Mouse (Mus musculus): ENCODE measurements at regions not wholly inside any gene's neighbourhood (a gene's known extent, or its start where the extent isn't known, plus 50 kb on each side); places are given as distances from the start of the nearest gene placed in this dataset.

DNA sequence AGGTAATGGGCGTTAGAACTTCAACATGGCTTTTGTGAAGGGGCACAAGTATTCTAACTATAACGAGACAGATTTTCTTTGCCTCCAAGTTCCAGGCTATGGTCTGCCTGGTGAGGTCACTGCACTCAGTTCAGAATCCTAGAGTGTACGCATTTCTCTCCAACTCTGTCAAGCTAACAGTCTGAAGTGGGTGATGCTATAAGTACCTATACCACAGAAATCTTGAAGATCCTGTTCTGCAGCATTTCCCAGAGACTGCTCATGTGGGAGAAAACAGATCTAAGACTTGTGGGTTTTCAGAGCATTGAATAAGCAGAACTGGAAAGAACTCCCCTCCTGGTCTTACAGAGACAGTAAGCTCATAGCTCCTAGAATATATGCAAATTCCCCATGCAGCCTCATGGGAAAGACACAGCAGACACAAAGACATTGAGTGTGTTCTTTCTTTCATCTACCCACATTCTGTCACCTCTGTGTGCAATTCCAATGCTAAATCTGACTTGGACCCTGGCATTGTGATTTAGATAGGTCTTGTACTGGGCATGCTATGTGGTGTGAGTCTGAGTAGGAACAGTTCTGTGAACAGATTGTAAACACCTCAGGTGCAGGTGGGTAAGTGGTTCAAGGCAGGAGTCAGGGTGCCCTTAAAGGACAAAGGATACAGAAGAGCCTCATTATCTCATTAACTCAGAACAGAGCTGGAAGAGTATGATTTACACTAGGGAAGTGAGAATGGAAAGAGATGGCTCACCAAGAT is 245.1 kb upstream of the Cpeb2 start:
- no peak for ATAC-seq (ENCODE audit: insufficient number of reproducible peaks, insufficient read depth, low FRiP score, low TSS enrichment)
- Histone ChIP-seq H3K4me3 (no peak overlapping the region), H3K9ac (no peak overlapping the region), H3K4me2 (replicated peaks) (no peak overlapping the region), H3K4me1 (no peaks in the 10 kb centered on the region), H3K9me3 (no peaks in the 10 kb centered on the region), H3K27ac (no peak overlapping the region), H3K27me3 (no peaks in the 10 kb centered on the region), H3K36me3 (no peaks in the 10 kb centered on the region)
- 84% methylated on average over 3 of the region's 3 CpGs for WGBS

DNA sequence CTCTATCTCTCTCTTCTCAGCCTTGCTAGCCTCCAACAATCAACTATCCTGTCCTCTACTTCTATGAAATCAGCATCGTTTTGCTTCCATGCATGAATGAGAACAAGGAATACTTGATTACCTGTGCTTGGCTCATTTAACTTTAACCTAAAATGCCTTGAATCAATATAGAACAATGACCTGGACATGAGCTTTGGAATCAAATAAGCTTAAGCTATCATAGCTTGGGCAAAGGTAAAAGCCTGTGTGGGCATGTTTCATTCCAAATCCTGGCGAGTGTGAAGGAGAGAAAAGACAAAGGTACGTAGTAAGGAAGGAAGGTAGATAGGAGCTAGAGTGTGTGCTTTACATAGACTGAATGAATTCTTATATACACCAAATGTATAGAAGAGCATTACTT is 243.7 kb upstream of the Cpeb2 start:
- Histone ChIP-seq H3K4me3 (no peak overlapping the region), H3K9me3 (no peaks in the 10 kb centered on the region)
- 83% methylated on average over 3 of the region's 3 CpGs for WGBS

DNA sequence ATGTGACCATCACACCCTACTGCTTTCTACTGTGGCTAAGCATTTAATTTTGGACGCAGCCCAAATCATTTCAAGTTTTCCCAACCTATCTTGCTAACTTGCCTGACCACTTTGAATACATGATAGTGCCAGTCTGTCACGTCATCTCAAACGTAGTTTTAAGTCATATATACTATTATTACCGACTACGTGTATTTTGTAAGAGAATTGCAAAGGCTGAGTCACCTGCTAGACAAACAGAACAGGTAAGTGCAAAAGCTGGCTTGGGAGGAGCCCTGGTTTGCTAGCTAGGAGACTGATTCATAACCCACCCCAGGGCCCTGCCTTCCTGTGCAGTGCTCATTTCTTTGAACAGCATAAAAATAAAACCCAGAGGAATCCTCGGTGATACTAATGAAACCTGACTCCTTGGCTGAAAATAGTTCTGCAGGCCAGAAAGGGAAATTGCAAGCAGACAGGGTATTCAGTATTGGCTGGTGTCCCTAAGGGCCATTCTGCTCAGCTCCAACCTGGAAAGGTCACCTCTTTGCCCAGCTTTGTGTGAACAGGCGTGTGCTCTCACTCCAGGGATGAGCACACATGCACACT is 208.9 kb upstream of the Cpeb2 start:
- Histone ChIP-seq H3K27me3 (no peaks in the 10 kb centered on the region), H3K4me3 (no peak overlapping the region), H3K9ac (no peak overlapping the region), H3K27ac (no peak overlapping the region), H3K4me2 (replicated peaks) (no peak overlapping the region), H3K36me3 (no peaks in the 10 kb centered on the region), H3K4me1 (peaks cover 6% of the 10 kb centered on the region), H3K9me3 (no peaks in the 10 kb centered on the region)
- WGBS: 63% methylated on average over 7 of the region's 7 CpGs
- no peak for ATAC-seq (ENCODE audit: insufficient number of reproducible peaks, insufficient read depth, low FRiP score, low TSS enrichment)

More for the DNA sequence above, 243.7 kb upstream of the Cpeb2 start:
- no peaks in the 10 kb centered on the region for H3K36me3 ChIP-seq
- no peak for ATAC-seq (ENCODE audit: insufficient number of reproducible peaks, insufficient read depth, low FRiP score, low TSS enrichment)
- H3K27ac ChIP-seq: no peak overlapping the region
- H3K4me1 ChIP-seq: no peaks in the 10 kb centered on the region
- H3K4me2 ChIP-seq (replicated peaks): no peak overlapping the region
- H3K27me3 ChIP-seq: no peaks in the 10 kb centered on the region
- H3K9ac ChIP-seq: no peak overlapping the region

DNA sequence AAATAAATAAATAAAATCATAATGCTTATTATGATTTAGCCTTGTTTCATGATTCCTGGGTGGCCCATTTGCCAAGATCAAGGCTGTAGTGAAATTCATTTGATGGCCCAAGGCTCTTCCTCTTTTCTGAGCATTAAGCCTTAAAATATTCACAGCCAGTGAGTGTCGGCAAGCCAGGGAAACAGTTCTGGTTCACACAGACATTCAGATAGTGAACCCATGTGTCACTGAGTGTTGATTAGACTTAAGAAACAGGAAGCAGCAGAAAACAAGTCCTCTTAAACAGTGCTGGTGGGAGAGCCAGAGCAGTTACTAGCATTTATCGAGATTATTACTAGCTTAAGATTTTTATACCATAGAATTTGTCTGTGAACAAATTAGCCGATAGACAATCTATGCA is 201.7 kb upstream of the Cpeb2 start:
- 82% methylated on average over 3 of the region's 3 CpGs for WGBS
- no peak overlapping the region for H3K9ac ChIP-seq
- H3K4me3 ChIP-seq: no peak overlapping the region
- H3K4me1 ChIP-seq: no peaks in the 10 kb centered on the region
- H3K4me2 ChIP-seq (replicated peaks): no peak overlapping the region
- ATAC-seq (ENCODE audit: insufficient number of reproducible peaks, insufficient read depth, low FRiP score, low TSS enrichment): no peak
- H3K27me3 ChIP-seq: no peaks in the 10 kb centered on the region
- no peak overlapping the region for H3K27ac ChIP-seq
- no peaks in the 10 kb centered on the region for H3K36me3 ChIP-seq
- H3K9me3 ChIP-seq: no peaks in the 10 kb centered on the region

DNA sequence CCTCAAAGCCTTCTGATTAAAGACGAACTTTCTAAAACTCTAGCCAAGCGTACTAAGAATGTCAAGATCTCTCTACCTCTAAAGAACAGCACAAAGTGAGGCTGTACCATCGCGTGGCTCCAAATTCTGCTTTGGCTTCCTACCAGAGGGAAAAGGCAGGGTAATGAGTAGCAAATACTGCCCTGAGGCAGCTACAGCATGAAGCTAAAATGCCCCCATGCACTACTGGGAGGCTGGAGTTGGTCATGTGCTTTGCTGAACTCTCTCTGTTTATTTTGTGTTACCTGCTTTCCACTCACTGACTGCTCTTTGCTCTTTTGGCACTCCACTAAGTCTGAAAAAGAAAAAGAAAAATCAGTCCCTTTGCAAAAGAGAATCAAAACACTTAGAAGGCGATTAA is 201.1 kb upstream of the Cpeb2 start:
- H3K27ac ChIP-seq: no peak overlapping the region
- H3K9me3 ChIP-seq: no peaks in the 10 kb centered on the region
- H3K27me3 ChIP-seq: no peaks in the 10 kb centered on the region
- no peak overlapping the region for H3K4me3 ChIP-seq
- WGBS: 69% methylated on average over 5 of the region's 5 CpGs
- H3K9ac ChIP-seq: no peak overlapping the region
- ATAC-seq (ENCODE audit: insufficient number of reproducible peaks, insufficient read depth, low FRiP score, low TSS enrichment): no peak
- no peak overlapping the region for H3K4me2 ChIP-seq (replicated peaks)
- H3K36me3 ChIP-seq: no peaks in the 10 kb centered on the region
- H3K4me1 ChIP-seq: no peaks in the 10 kb centered on the region

DNA sequence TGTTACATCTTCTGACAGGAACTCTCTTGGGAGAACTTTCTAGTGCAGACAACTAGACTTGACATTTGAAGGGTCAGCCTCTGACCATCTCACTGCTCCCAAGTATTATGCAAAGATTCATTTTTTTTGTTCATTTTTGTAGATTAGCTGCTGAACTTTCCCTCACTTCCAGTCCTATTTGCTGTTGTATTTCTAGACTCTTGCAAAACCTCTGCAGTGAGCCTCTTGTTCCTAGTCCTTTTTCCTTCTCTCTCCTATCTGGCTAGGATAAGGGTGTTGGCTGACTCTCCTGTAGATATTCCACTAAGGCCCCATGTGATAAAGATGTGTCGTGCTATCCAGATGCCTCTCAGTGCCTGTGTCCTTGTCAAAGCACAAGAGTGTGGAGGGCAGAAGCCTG is 198.5 kb upstream of the Cpeb2 start:
- 84% methylated on average over 1 of the region's 1 CpGs for WGBS
- ATAC-seq (ENCODE audit: insufficient number of reproducible peaks, insufficient read depth, low FRiP score, low TSS enrichment): no peak
- H3K36me3 ChIP-seq: no peaks in the 10 kb centered on the region

DNA sequence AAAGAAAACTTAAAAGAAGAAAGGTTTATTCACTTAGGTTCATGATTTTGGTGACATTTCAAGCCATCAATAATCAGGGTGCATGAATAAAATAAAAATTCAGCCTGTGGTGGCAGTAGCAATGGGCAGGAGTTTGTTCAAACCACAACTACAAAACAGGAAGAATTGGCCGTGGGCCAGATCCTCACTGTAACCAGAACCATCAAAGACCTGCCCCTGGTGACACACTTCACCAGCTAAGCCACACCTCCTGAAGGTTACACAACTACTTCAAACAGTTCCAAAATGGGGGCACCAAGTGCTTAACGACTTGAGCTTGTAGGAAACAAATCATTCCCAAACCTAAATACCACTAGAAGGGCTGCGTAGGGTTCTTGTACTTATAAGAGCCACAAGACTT is 195.4 kb upstream of the Cpeb2 start:
- Histone ChIP-seq H3K4me1 (no peaks in the 10 kb centered on the region), H3K4me2 (replicated peaks) (no peak overlapping the region), H3K27ac (no peak overlapping the region), H3K9ac (no peak overlapping the region), H3K9me3 (no peaks in the 10 kb centered on the region), H3K4me3 (no peak overlapping the region), H3K36me3 (no peaks in the 10 kb centered on the region), H3K27me3 (no peaks in the 10 kb centered on the region)
- no peak for ATAC-seq (ENCODE audit: insufficient number of reproducible peaks, insufficient read depth, low FRiP score, low TSS enrichment)
- WGBS: 65% methylated on average over 3 of the region's 3 CpGs

More for the DNA sequence above, 198.5 kb upstream of the Cpeb2 start:
- Histone ChIP-seq H3K27ac (no peak overlapping the region), H3K9ac (no peak overlapping the region), H3K27me3 (no peaks in the 10 kb centered on the region), H3K4me1 (no peaks in the 10 kb centered on the region), H3K9me3 (no peaks in the 10 kb centered on the region), H3K4me3 (no peak overlapping the region), H3K4me2 (replicated peaks) (no peak overlapping the region)

DNA sequence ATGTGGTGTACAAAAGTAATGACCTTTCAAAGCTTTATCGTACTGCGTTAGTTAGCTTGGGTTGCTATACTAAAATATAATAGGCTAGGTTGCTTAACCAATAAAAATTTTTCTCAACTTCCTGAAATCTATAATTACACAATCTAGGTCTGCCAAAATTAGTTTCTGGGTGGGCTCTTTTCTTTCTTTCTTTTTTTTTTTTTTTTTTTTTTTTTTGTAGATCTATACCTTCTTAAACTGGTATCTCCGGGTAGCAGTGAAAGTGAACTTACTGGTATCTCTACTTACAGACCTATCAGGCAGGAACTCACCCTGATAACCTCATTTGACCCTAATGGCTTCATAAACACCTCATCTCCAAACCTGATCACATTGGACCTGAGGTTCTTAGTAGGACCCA is 193.4 kb upstream of the Cpeb2 start:
- Histone ChIP-seq H3K9ac (no peak overlapping the region), H3K27me3 (no peaks in the 10 kb centered on the region)
- 91% methylated on average over 3 of the region's 3 CpGs for WGBS

DNA sequence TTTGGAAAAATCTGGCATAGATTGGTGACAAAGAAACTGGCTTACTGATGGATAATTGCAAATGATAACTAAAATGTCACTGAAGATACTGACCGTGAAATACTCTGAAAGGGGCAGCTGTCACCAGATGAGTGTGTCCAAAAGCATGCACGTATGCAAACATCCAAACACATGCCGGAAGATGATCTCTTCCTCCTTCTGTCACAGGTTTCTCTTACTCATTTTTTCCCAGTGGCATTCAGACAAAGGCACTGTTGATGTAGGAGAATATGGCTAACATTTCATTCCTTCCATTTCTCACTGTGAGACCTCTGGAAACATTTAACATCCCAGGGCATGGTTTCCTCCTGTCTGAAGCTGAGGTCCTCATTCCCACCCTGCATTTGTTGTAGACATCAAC is 190.4 kb upstream of the Cpeb2 start:
- 68% methylated on average over 3 of the region's 3 CpGs for WGBS
- no peak for ATAC-seq (ENCODE audit: insufficient number of reproducible peaks, insufficient read depth, low FRiP score, low TSS enrichment)

More for the DNA sequence above, 193.4 kb upstream of the Cpeb2 start:
- Histone ChIP-seq H3K9me3 (no peaks in the 10 kb centered on the region), H3K4me1 (no peaks in the 10 kb centered on the region), H3K36me3 (no peaks in the 10 kb centered on the region), H3K4me2 (replicated peaks) (no peak overlapping the region), H3K4me3 (no peak overlapping the region), H3K27ac (no peak overlapping the region)
- ATAC-seq (ENCODE audit: insufficient number of reproducible peaks, insufficient read depth, low FRiP score, low TSS enrichment): no peak

DNA sequence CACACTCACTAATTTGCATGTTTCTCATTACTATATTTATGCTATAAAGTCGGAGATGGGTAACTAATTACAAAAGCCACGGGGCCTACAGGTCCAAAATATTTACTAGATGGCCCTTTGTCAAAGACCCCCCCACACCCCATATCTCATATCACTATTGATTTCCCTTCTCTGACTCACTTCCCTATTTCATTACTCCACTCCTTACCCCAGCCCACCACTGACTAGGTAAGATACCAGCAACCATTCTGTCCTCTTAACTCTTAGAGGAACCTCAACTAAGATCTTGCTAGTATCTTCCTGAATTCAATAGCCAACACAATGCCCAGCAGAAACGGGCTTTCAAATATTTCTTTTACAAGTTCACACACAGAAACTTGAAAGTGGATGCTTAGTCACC is 187.1 kb upstream of the Cpeb2 start:
- WGBS: 79% methylated on average over 3 of the region's 3 CpGs
- no peak overlapping the region for H3K4me2 ChIP-seq (replicated peaks)
- no peaks in the 10 kb centered on the region for H3K27me3 ChIP-seq
- H3K4me3 ChIP-seq: no peak overlapping the region
- no peaks in the 10 kb centered on the region for H3K36me3 ChIP-seq
- ATAC-seq (ENCODE audit: insufficient number of reproducible peaks, insufficient read depth, low FRiP score, low TSS enrichment): no peak
- H3K27ac ChIP-seq: no peak overlapping the region
- H3K9me3 ChIP-seq: no peaks in the 10 kb centered on the region
- H3K4me1 ChIP-seq: no peaks in the 10 kb centered on the region
- no peak overlapping the region for H3K9ac ChIP-seq

More for the DNA sequence above, 190.4 kb upstream of the Cpeb2 start:
- H3K4me1 ChIP-seq: no peaks in the 10 kb centered on the region
- no peak overlapping the region for H3K27ac ChIP-seq
- no peak overlapping the region for H3K9ac ChIP-seq
- no peaks in the 10 kb centered on the region for H3K9me3 ChIP-seq
- no peaks in the 10 kb centered on the region for H3K36me3 ChIP-seq
- no peak overlapping the region for H3K4me2 ChIP-seq (replicated peaks)
- H3K27me3 ChIP-seq: no peaks in the 10 kb centered on the region
- H3K4me3 ChIP-seq: no peak overlapping the region

DNA sequence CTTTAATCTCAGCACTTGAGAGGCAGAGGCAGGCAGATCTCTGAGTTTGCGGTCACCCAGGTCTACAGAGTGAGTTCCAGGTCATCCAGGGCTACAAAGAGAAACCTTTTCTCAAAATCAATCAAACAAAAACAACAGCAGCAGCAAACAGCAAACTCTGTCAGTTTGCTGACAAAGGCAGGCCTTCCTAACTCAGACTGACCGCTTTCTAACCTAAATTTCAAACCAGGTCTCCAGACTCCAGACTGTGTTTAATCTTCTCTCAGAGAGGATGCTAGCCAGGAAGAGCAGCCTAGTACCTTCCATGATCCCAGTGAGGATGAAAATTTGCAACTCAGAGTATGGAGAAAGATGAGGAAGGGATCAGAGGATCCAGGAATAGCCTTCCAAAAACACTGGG is 185.7 kb upstream of the Cpeb2 start:
- no peak overlapping the region for H3K4me3 ChIP-seq
- H3K36me3 ChIP-seq: no peaks in the 10 kb centered on the region
- no peak overlapping the region for H3K9ac ChIP-seq
- no peak for ATAC-seq (ENCODE audit: insufficient number of reproducible peaks, insufficient read depth, low FRiP score, low TSS enrichment)
- no peak overlapping the region for H3K27ac ChIP-seq
- H3K4me1 ChIP-seq: no peaks in the 10 kb centered on the region
- no peaks in the 10 kb centered on the region for H3K9me3 ChIP-seq
- 93% methylated on average over 2 of the region's 2 CpGs for WGBS
- H3K4me2 ChIP-seq (replicated peaks): no peak overlapping the region
- no peaks in the 10 kb centered on the region for H3K27me3 ChIP-seq

DNA sequence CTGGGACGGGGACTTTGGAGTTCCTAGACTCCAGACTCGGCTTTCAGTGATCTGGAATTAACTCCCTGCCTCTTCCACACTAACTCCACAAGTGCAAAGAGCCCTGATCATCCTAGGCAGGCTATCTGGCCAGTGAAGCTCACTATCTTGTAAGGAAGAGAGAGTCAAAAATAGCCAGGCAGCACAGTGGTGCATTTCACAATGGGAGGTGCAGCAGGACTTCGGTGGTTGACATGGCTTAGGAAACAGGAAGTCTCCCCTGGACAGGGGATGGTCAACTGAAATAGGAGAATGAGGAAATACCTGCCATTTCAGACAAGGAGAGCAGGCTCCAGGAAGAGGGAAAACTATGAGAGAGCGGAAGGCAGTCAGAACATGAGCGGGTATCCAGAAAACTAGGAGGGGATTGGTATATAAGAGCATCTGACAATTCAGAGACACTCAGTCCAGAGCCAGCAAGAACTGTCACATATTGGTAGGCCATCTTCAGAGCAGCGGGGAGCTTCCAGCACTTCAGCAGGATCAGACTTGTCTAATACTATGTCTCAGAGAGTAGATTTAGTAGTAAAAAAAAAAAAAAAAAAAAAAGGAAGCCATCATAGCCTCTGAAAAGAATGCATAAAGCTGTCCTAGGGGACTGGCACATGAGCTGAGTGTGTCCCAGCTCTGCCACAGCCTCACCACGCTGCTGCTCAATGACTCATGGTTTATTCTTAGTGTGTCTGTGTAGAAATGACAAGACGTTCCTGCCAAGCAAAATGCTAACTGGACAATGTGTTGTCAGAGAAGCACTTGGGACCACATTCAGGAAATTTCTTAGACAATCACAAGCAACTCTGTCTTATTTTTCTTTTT is 184.5 kb upstream of the Cpeb2 start:
- ATAC-seq (ENCODE audit: insufficient number of reproducible peaks, insufficient read depth, low FRiP score, low TSS enrichment): no peak
- Histone ChIP-seq H3K4me3 (no peak overlapping the region), H3K27me3 (no peaks in the 10 kb centered on the region), H3K9me3 (no peaks in the 10 kb centered on the region), H3K4me2 (replicated peaks) (no peak overlapping the region), H3K4me1 (no peaks in the 10 kb centered on the region), H3K36me3 (no peaks in the 10 kb centered on the region), H3K9ac (no peak overlapping the region), H3K27ac (no peak overlapping the region)
- WGBS: 85% methylated on average over 8 of the region's 8 CpGs

Data from embryonic facial prominence, embryonic 12.5 days (tissue).